Mouse (Mus musculus) cortical plate, adult 2 months (tissue): ENCODE data around the gene Herc3.
"Not testable (repeated sequence)": the region's sequence is repeated elsewhere in the genome, so short reads cannot be mapped to it uniquely, and the experiment has no call there.

ENCODE experiments used
- CTCF ChIP-seq: fragments of 200-500 bp; IDR thresholded peaks from 2 replicates; pipeline ENCODE4 v1.5.1; 2011; ENCODE audit warnings: mild to moderate bottlenecking, control low read depth, low read length; ENCODE audit not compliant: insufficient read depth; ENCODE audit errors: extremely low read depth
- POLR2A ChIP-seq: fragments of 200-500 bp; IDR thresholded peaks from 2 replicates; pipeline ENCODE4 v1.6.1; 2011; ENCODE audit warnings: mild to moderate bottlenecking, low read length, control low read depth; ENCODE audit not compliant: insufficient read depth; ENCODE audit errors: extremely low read depth

DNA sequence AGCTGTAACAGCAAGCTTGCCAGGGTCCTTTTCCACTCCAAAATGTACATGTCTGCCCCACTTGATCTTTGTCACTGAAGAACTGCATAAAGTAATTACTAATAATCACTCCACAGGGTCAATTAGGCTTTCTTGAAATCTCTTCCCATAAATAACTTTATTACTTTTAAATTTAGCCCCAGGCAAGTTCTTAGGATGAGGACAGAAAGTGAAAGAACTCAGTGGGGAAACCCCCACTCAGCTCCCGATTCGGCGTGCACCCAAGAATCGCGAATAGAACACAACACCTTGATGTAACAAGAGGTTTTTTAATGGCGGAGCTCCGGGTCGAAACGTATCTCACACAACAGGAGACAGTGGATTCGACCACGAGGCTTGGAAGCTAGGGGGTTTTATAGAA, 14.2 kb upstream of the Herc3 start:
- not testable (repeated sequence) for TF ChIP-seq CTCF, POLR2A
